Mouse (Mus musculus) adrenal gland, adult 10 weeks (tissue): Measurements from ENCODE around the gene Rnpc3. TPM values are rescaled to one million over a fixed set of nuclear protein-coding genes. Genes with fewer than 3 reads are reported as not detected.

Experiments used
- polyA plus RNA-seq: library from polyadenylated mRNA; stranded (reverse); fragments of 350-450 nt; fragmentation: Illumina TruSeq; extraction: RNeasy Lipid Tissue Mini Kit (QIAGEN cat#74804); gene quantifications from one replicate; pipeline ENCODE4 v1.2.3, GENCODE M21; 2014; ENCODE audit warnings: low read depth, low replicate concordance

The Rnpc3 gene
- polyA plus RNA-seq = 74.1 TPM

GRCm38 (mm10) chr3:113629606-113630359 is at the start of gene Rnpc3:
Gene Rnpc3, minus strand, starts transcription at chr3:113630149.

GRCm38 (mm10) chr3:113606599-113606998 is 23.4 kb downstream of the Rnpc3 start, which contains the start of gene Amy1:
Gene Amy1, minus strand, starts transcription at chr3:113606699.

Other genes starting within 250 kb of the Rnpc3 start
- not detected for gene Amy2a1, start 97.7 kb downstream of the Rnpc3 start, polyA plus RNA-seq
- gene Amy1, start 23.4 kb downstream of the Rnpc3 start, polyA plus RNA-seq = 138 TPM